Mouse (Mus musculus) activated CD4-positive, CD25-positive, alpha-beta regulatory T cell, adult 4 months (primary cell): ENCODE results near the gene Arhgef12. TPM values are rescaled to one million over a fixed set of nuclear protein-coding genes. Genes with fewer than 3 reads are reported as not detected.

Experiments
- ATAC-seq: one replicate; pipeline ENCODE4 v1.8.0; 2017
- polyA plus RNA-seq, 2 experiments: library from polyadenylated mRNA; unstranded; fragments of 100-300 nt; shearing (Covaris generic); gene quantifications; one replicate each; pipeline ENCODE4 v1.2.1; 2017

Arhgef12 gene
- polyA plus RNA-seq, 2 experiments from 2014 or later: 11.3 to 11.4 TPM

GRCm38 (mm10) chr9:43108081-43108480, 1.0 kb upstream of the Arhgef12 start:
- no peak for ATAC-seq

GRCm38 (mm10) chr9:43107555-43107954, 516 bp upstream of the Arhgef12 start:
- ATAC-seq: no peak

- peak; percentile 16 for ATAC-seq
Observed at GRCm38 (mm10) chr9:43106426-43107186, 433 bp downstream of the Arhgef12 start.

GRCm38 (mm10) chr9:43105664-43106361, 1.2 kb downstream of the Arhgef12 start:
- ATAC-seq: peak; percentile 78

GRCm38 (mm10) chr9:43104873-43105663, 2.0 kb downstream of the Arhgef12 start:
- ATAC-seq: peak; percentile 7

- no peak for ATAC-seq
Observed at GRCm38 (mm10) chr9:43104526-43104872, 2.5 kb downstream of the Arhgef12 start.

DNA sequence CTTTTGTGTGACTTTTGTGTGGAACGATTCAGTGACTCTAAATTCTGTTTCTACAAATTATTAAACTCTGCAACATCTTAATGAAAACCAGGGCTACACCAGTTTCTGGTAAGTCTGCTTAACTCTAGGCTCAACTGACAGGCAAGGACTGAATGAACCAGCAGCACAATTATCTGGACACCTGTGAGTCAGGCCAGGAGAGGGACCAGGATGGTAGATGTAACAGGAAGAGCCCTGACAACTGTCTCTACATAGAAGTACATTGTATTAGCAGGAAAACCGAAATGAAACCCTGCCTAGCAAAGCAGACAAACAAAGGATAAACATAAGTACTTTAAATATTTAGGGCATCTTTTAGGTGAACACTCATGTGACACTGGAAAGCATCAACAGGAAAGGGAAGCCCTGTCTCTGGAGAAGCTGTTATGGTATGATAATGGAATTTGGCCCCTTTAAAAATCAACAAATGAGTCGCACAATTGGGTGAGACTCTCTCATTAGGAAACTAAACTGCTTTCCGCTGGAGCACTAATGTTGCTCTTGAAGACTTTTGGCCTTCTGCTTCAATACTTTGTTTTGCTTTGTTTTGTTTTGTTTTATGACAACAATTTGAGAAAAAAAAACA, 3.3 kb downstream of the Arhgef12 start:
- ATAC-seq: no peak

DNA sequence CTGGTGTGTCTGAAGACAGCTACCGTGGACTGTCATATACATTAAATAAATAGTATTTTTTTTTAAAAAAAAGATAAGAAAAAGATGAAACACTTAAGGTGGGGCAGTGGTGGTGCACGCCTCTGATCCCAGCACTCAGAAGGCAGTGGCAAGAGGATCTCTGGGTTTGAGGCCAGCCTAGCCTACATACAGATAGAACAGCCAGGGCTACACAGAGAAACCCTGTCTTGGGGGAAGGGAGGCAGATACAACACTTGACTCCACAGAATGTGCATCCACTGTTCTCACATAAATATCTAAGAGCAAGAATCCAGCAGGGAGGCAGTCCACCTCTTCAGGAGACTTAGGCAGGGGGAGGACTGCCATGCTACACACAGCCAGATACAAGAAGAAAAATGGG, 4.1 kb downstream of the Arhgef12 start:
- ATAC-seq: no peak

DNA sequence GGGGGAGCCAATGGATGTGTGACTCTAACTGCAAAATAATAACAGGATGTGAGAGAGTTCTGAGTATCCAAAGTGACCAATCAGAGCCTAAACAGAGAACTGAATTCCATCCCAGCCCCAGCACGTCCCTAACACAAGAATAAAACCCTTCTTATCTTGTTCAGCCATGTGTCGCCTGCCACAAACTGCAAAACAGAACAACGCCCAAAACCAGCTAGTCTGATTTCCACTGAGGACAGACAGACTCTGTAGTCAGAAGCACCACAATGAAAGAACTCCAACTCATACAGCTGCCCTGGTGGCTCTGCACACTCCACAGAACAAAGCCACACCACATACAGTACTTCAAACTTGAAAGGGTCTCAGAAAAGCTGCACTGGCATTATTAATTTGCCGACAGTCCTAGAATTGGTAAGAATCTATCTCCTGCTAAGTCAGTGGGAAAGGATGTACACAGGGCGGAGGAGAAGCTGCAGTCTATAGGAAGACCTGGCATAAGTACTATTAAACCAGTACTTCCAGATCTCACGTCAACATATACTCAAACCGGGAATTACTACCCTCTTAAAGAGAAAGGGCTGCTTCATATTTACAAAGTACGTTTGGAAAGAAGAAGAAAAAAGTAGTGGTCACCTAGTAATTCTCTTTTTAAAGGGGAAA, 5.0 kb downstream of the Arhgef12 start:
- no peak for ATAC-seq

- peak; percentile 24 for ATAC-seq
Observed at GRCm38 (mm10) chr9:43098922-43099321, 8.1 kb downstream of the Arhgef12 start.

- no peak for ATAC-seq
Observed at GRCm38 (mm10) chr9:43097801-43098557, 9.1 kb downstream of the Arhgef12 start.

DNA sequence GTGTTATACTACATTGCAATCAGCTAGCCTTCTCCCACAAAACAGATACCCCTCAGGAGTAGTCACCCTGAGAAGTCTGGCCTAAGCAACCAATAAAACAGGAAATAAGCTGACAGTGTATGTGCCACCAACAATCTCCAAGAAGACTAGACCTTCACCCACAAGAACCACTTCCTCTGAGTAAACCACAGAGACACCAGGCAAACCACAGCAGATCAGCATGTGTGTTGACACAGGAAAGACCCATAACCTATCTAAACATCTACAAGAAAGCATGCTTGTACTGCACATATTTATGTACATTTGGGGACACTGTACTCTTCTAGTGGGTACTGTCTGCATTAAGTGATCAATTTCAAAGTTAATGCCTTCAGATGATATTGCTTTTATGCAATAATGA, 10.7 kb downstream of the Arhgef12 start:
- ATAC-seq: peak; percentile 77

- ATAC-seq: no peak
Observed at GRCm38 (mm10) chr9:43094828-43095227, 12.2 kb downstream of the Arhgef12 start.

- no peak for ATAC-seq
Observed at GRCm38 (mm10) chr9:43093803-43094202, 13.2 kb downstream of the Arhgef12 start.

DNA sequence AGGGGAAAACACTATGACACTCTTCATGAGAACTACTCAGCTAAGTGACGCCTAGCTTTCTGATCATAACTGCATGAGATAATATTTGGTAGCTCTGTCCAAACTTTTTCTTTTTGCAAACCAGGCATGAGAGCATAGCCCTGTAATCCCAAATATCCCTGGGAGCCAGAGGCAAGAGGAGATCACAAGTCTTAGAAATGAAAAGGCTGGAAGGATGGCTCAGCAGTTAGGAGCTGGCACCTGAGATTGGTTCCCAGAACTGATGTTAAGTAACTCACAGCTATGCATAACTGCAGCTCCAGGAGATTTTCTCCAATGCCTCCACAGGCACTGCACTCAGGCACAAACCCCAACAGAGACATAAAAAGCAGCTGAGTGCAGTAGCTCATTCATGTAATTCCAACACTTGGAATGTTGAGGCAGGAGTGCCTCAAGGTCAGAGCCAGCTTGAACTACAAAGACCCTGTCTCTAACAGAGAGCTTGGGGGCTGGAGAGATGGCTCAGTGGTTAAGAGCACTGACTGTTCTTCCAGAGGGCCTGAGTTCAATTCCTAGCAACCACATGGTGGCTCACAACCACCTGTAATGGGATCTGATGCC, 21.3 kb downstream of the Arhgef12 start:
- no peak for ATAC-seq

GRCm38 (mm10) chr9:43084496-43085362, 22.3 kb downstream of the Arhgef12 start:
- ATAC-seq: no peak

DNA sequence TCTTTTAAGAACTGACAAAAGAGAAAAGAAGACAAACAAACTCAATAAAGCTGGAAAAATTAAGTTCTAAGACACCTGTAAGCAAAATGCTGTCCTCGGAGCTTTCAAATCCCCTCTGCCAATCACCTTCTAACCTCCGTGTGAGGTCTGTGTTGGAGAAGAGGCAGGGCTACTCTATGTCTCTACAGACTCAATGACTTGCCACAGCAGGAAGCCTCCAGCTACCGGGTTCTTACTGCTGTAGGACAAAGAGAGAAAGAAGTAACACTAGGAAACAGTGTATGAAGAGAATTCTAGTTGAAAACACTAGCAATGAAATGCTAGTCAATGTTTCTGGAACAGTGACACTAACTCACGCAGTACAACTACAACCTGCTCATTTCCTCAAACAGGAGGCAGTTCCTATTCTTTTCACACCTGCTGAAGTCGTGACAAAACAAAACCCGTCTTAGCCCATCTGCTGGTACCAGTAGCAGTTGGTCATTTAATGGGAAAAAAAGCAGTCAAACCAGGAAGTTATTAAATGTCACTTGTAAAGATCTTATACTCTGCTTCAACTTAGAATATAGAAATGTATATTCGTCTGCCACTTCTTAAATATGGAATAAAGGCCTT, 23.5 kb downstream of the Arhgef12 start:
- ATAC-seq: no peak

- no peak for ATAC-seq
Observed at GRCm38 (mm10) chr9:43078711-43079110, 28.3 kb downstream of the Arhgef12 start.

GRCm38 (mm10) chr9:43076163-43076562, 30.9 kb downstream of the Arhgef12 start:
- ATAC-seq: no peak

- ATAC-seq: no peak
Observed at GRCm38 (mm10) chr9:43074611-43075010, 32.4 kb downstream of the Arhgef12 start.
